Mouse (Mus musculus): ENCODE measurements around the gene Appl2.

GRCm38 (mm10) chr10:83644167-83644566 lies 4.4 kb downstream of the Appl2 start:
- TF ChIP-seq MAX (IDR thresholded peaks at IDR 0.05) (no peak), CTCF (IDR thresholded peaks at IDR 0.05; ENCODE audit: control insufficient read depth, insufficient read depth, insufficient read length) (no peak), CEBPB (IDR thresholded peaks at IDR 0.05; ENCODE audit: low read depth) (no peak), MYOG (IDR thresholded peaks at IDR 0.05; ENCODE audit: control insufficient read depth, extremely low read depth, insufficient read length) (no peak)

Measured in C2C12 (cell line).